Mouse (Mus musculus): ENCODE results near the gene Zfp62. TPM values are rescaled to one million over a fixed set of nuclear protein-coding genes. Genes with fewer than 3 reads are reported as not detected.

Zfp62 gene
- polyA plus RNA-seq, 1 experiment from 2014 or later, result 36.0 TPM

GRCm38 (mm10) chr11:49264081-49264480 is 61.0 kb downstream of the Zfp62 start:
- H3K4me1 ChIP-seq, result no peaks in the 10 kb centered on the region
- H3K27me3 ChIP-seq, result no peaks in the 10 kb centered on the region
- ATAC-seq (ENCODE audit: insufficient number of reproducible peaks, low FRiP score, low TSS enrichment, low read depth), result no peak
- 85% methylated on average over 7 of the region's 7 CpGs for WGBS
- H3K9me3 ChIP-seq (replicated peaks), result no peaks in the 10 kb centered on the region
- no peak overlapping the region for H3K27ac ChIP-seq (replicated peaks)
- H3K4me3 ChIP-seq (replicated peaks), result no peak overlapping the region
- peaks cover 30% of the 10 kb centered on the region for H3K36me3 ChIP-seq
- H3K4me2 ChIP-seq (replicated peaks), result no peak overlapping the region
- H3K9ac ChIP-seq, result no peak overlapping the region

- H3K4me1 ChIP-seq, result no peaks in the 10 kb centered on the region
- H3K36me3 ChIP-seq, result peaks cover 30% of the 10 kb centered on the region
- no peak overlapping the region for H3K9ac ChIP-seq
- ATAC-seq (ENCODE audit: insufficient number of reproducible peaks, low FRiP score, low TSS enrichment, low read depth), result no peak
- no peaks in the 10 kb centered on the region for H3K27me3 ChIP-seq
- no peak overlapping the region for H3K4me3 ChIP-seq (replicated peaks)
- H3K9me3 ChIP-seq (replicated peaks), result no peaks in the 10 kb centered on the region
- H3K4me2 ChIP-seq (replicated peaks), result no peak overlapping the region
- 71% methylated on average over 11 of the region's 11 CpGs for WGBS
- H3K27ac ChIP-seq (replicated peaks), result no peak overlapping the region
Measured at GRCm38 (mm10) chr11:49264622-49265021, 61.5 kb downstream of the Zfp62 start.

- Histone ChIP-seq H3K4me1 (no peaks in the 10 kb centered on the region), H3K9ac (no peak overlapping the region), H3K36me3 (peaks cover 30% of the 10 kb centered on the region), H3K9me3 (replicated peaks) (no peaks in the 10 kb centered on the region), H3K27me3 (no peaks in the 10 kb centered on the region), H3K27ac (replicated peaks) (no peak overlapping the region), H3K4me3 (replicated peaks) (no peak overlapping the region), H3K4me2 (replicated peaks) (no peak overlapping the region)
- whole genome bisulfite sequencing, result 81% methylated on average over 8 of the region's 8 CpGs
- ATAC-seq (ENCODE audit: insufficient number of reproducible peaks, low FRiP score, low TSS enrichment, low read depth), result no peak
Measured at GRCm38 (mm10) chr11:49265101-49265500, 62.0 kb downstream of the Zfp62 start.

GRCm38 (mm10) chr11:49266671-49267070 is 63.6 kb downstream of the Zfp62 start:
- WGBS, result 75% methylated on average over 6 of the region's 6 CpGs
- Histone ChIP-seq H3K9me3 (replicated peaks) (no peaks in the 10 kb centered on the region), H3K36me3 (peaks cover 16% of the 10 kb centered on the region), H3K4me3 (replicated peaks) (no peak overlapping the region), H3K4me1 (no peaks in the 10 kb centered on the region), H3K4me2 (replicated peaks) (no peak overlapping the region), H3K9ac (no peak overlapping the region), H3K27ac (replicated peaks) (no peak overlapping the region), H3K27me3 (no peaks in the 10 kb centered on the region)
- no peak for ATAC-seq (ENCODE audit: insufficient number of reproducible peaks, low FRiP score, low TSS enrichment, low read depth)

GRCm38 (mm10) chr11:49267316-49267715 is 64.2 kb downstream of the Zfp62 start:
- no peaks in the 10 kb centered on the region for H3K4me1 ChIP-seq
- no peak for ATAC-seq (ENCODE audit: insufficient number of reproducible peaks, low FRiP score, low TSS enrichment, low read depth)
- no peak overlapping the region for H3K27ac ChIP-seq (replicated peaks)
- no peak overlapping the region for H3K4me2 ChIP-seq (replicated peaks)
- no peaks in the 10 kb centered on the region for H3K9me3 ChIP-seq (replicated peaks)
- 84% methylated on average over 10 of the region's 10 CpGs for WGBS
- H3K36me3 ChIP-seq, result peaks cover 10% of the 10 kb centered on the region
- no peak overlapping the region for H3K4me3 ChIP-seq (replicated peaks)
- no peak overlapping the region for H3K9ac ChIP-seq
- H3K27me3 ChIP-seq, result no peaks in the 10 kb centered on the region

- H3K4me3 ChIP-seq (replicated peaks), result no peak overlapping the region
- no peak overlapping the region for H3K9ac ChIP-seq
- WGBS, result 79% methylated on average over 15 of the region's 15 CpGs
- no peak for ATAC-seq (ENCODE audit: insufficient number of reproducible peaks, low FRiP score, low TSS enrichment, low read depth)
- no peaks in the 10 kb centered on the region for H3K4me1 ChIP-seq
- no peak overlapping the region for H3K27ac ChIP-seq (replicated peaks)
- H3K9me3 ChIP-seq (replicated peaks), result no peaks in the 10 kb centered on the region
- no peaks in the 10 kb centered on the region for H3K27me3 ChIP-seq
- H3K4me2 ChIP-seq (replicated peaks), result no peak overlapping the region
- H3K36me3 ChIP-seq, result peaks cover 6% of the 10 kb centered on the region
Measured at GRCm38 (mm10) chr11:49267970-49268579, 65.0 kb downstream of the Zfp62 start.

Other genes starting within 250 kb of the Zfp62 start
- gene Olfr56, start 224.4 kb upstream of the Zfp62 start, polyA plus RNA-seq (2015; fragmentation: Nextera tagmentation; extraction: Ambion mirVana), result not detected in 2 replicates
- gene 9930111J21Rik1, start 223.9 kb upstream of the Zfp62 start, polyA plus RNA-seq (2015; fragmentation: Nextera tagmentation; extraction: Ambion mirVana), result 0.49 and 0.75 TPM in 2 replicates
- not detected in 2 replicates for gene Gm12185, start 211.1 kb upstream of the Zfp62 start, polyA plus RNA-seq (2015; fragmentation: Nextera tagmentation; extraction: Ambion mirVana)
- 0.24 and 0.42 TPM in 2 replicates for gene Tgtp1, start 209.1 kb upstream of the Zfp62 start, polyA plus RNA-seq (2015; fragmentation: Nextera tagmentation; extraction: Ambion mirVana)
- gene 9930111J21Rik2, start 152.1 kb upstream of the Zfp62 start, polyA plus RNA-seq (2015; fragmentation: Nextera tagmentation; extraction: Ambion mirVana), result 0.83 and 0.91 TPM in 2 replicates
- gene Tgtp2, start 139.1 kb upstream of the Zfp62 start, polyA plus RNA-seq (2015; fragmentation: Nextera tagmentation; extraction: Ambion mirVana), result 0.21 TPM in 2 replicates
- 2.1 and 2.6 TPM in 2 replicates for gene Ifi47, start 126.7 kb upstream of the Zfp62 start, polyA plus RNA-seq (2015; fragmentation: Nextera tagmentation; extraction: Ambion mirVana)
- 0.17 and 0.27 TPM in 2 replicates for gene Olfr1396, start 88.4 kb upstream of the Zfp62 start, polyA plus RNA-seq (2015; fragmentation: Nextera tagmentation; extraction: Ambion mirVana)
- 0.25 and 0.51 TPM in 2 replicates for gene Olfr1395, start 61.0 kb upstream of the Zfp62 start, polyA plus RNA-seq (2015; fragmentation: Nextera tagmentation; extraction: Ambion mirVana)
- 0.05 TPM in 2 replicates for gene Olfr1394, start 48.9 kb upstream of the Zfp62 start, polyA plus RNA-seq (2015; fragmentation: Nextera tagmentation; extraction: Ambion mirVana)
- 1.7 and 2.2 TPM in 2 replicates for gene Btnl9, start 16.1 kb upstream of the Zfp62 start, polyA plus RNA-seq (2015; fragmentation: Nextera tagmentation; extraction: Ambion mirVana)
- 71.7 and 75.4 TPM in 2 replicates for gene Mgat1, start 40.9 kb downstream of the Zfp62 start, polyA plus RNA-seq (2015; fragmentation: Nextera tagmentation; extraction: Ambion mirVana)
- 0.11 TPM in 1 of 2 replicates, not detected in the other for gene Olfr1393, start 75.0 kb downstream of the Zfp62 start, polyA plus RNA-seq (2015; fragmentation: Nextera tagmentation; extraction: Ambion mirVana)
- not detected in 2 replicates for gene Olfr1392, start 82.0 kb downstream of the Zfp62 start, polyA plus RNA-seq (2015; fragmentation: Nextera tagmentation; extraction: Ambion mirVana)
- not detected in 2 replicates for gene Olfr10, start 101.4 kb downstream of the Zfp62 start, polyA plus RNA-seq (2015; fragmentation: Nextera tagmentation; extraction: Ambion mirVana)
- gene Olfr1391, start 119.5 kb downstream of the Zfp62 start, polyA plus RNA-seq (2015; fragmentation: Nextera tagmentation; extraction: Ambion mirVana), result 0.08 TPM in 1 of 2 replicates, not detected in the other
- not detected in 2 replicates for gene Olfr1390, start 131.9 kb downstream of the Zfp62 start, polyA plus RNA-seq (2015; fragmentation: Nextera tagmentation; extraction: Ambion mirVana)
- 0.05 TPM in 1 of 2 replicates, not detected in the other for gene Olfr1389, start 219.8 kb downstream of the Zfp62 start, polyA plus RNA-seq (2015; fragmentation: Nextera tagmentation; extraction: Ambion mirVana)
- gene Olfr1388, start 233.3 kb downstream of the Zfp62 start, polyA plus RNA-seq (2015; fragmentation: Nextera tagmentation; extraction: Ambion mirVana), result 0.12 TPM in 2 replicates